Mouse (Mus musculus) erythroid progenitor cell, adult 5-6 weeks (primary cell): ENCODE measurements around the gene Rad51b. TPM values are rescaled to one million over a fixed set of nuclear protein-coding genes. Genes with fewer than 3 reads are reported as not detected.

Experiments
- ATAC-seq: replicated peaks from 2 replicates; pipeline ENCODE4 v1.8.0; 2016; ENCODE audit warnings: moderate number of reproducible peaks, mild to moderate bottlenecking, moderate TSS enrichment, inconsistent platforms; ENCODE audit not compliant: poor library complexity, low FRiP score, severe bottlenecking
- total RNA-seq, 2 experiments: library from RNA; stranded (forward) in 1 of 2; stranded (reverse) in 1 of 2; fragments of 150-400 nt in 1 of 2; fragments of 186-747, 209-891 nt in 1 of 2; gene quantifications; 2 replicates each; pipeline versions ENCODE4 v1.2.3 to v1.2.4; 2015 to 2017; ENCODE audit warnings: low replicate concordance in 2 of 2

The Rad51b gene
- total RNA-seq, 2 experiments from 2014 or later = 9.5 to 12.6 TPM

GRCm38 (mm10) chr12:79799370-79799769 lies 502.3 kb downstream of the Rad51b start:
- no peak for ATAC-seq

- no peak for ATAC-seq
Measured at GRCm38 (mm10) chr12:79803670-79804069, 506.6 kb downstream of the Rad51b start.

GRCm38 (mm10) chr12:79804776-79805524 lies 507.9 kb downstream of the Rad51b start:
- ATAC-seq = no peak

GRCm38 (mm10) chr12:79806990-79807389 lies 509.9 kb downstream of the Rad51b start:
- no peak for ATAC-seq

- no peak for ATAC-seq
Measured at GRCm38 (mm10) chr12:79807410-79807847, 510.3 kb downstream of the Rad51b start.

- no peak for ATAC-seq
Measured at GRCm38 (mm10) chr12:79807938-79808401, 510.9 kb downstream of the Rad51b start.

- no peak for ATAC-seq
Measured at GRCm38 (mm10) chr12:79808426-79809398, 511.6 kb downstream of the Rad51b start.

- no peak for ATAC-seq
Measured at GRCm38 (mm10) chr12:79809518-79809917, 512.4 kb downstream of the Rad51b start.

GRCm38 (mm10) chr12:79812422-79812821 lies 515.3 kb downstream of the Rad51b start:
- ATAC-seq = no peak

GRCm38 (mm10) chr12:79812838-79813563 lies 515.9 kb downstream of the Rad51b start:
- no peak for ATAC-seq

- no peak for ATAC-seq
Measured at GRCm38 (mm10) chr12:79813566-79814305, 516.7 kb downstream of the Rad51b start.

GRCm38 (mm10) chr12:79814312-79815091 lies 517.4 kb downstream of the Rad51b start:
- ATAC-seq = no peak

GRCm38 (mm10) chr12:79816241-79816640 lies 519.2 kb downstream of the Rad51b start:
- ATAC-seq = no peak

GRCm38 (mm10) chr12:79820228-79820958 lies 523.3 kb downstream of the Rad51b start:
- no peak for ATAC-seq

- ATAC-seq = no peak
Measured at GRCm38 (mm10) chr12:79821901-79822300, 524.8 kb downstream of the Rad51b start.

GRCm38 (mm10) chr12:79822401-79822800 lies 525.3 kb downstream of the Rad51b start:
- ATAC-seq = no peak

GRCm38 (mm10) chr12:79825922-79826321 lies 528.8 kb downstream of the Rad51b start:
- ATAC-seq = no peak

- peak; percentile 57 for ATAC-seq
Measured at GRCm38 (mm10) chr12:79827233-79827692, 530.2 kb downstream of the Rad51b start.
